ENCODE assay signal across 10 mouse cellular contexts in the genomic region with DNA sequence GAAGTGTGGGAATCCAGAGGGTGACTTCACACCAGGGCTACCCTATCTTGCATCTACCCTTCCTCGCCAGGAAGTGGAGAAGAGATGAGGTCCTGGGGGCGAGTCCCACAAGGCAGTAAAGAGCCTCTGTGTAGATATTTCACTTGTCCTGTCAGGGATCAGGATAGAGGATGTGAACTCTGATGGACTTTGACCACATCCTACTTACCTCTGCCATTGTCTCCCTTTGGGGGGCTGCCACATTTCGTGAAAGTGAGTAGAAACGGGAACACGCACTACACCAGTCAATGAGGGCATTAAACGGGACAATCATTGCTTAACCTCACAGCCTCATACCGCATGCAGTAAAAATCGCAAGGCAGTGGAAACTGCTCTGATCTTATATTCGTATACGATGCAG. TPM values are rescaled to one million over a fixed set of nuclear protein-coding genes. Genes with fewer than 3 reads are reported as not detected.
DNase-seq lines count a peak whose midpoint lies in the region; ATAC-seq lines count a peak whose summit lies in the region.
"Had no signal": no experiment of that assay in that cellular context is flagged by ENCODE, and none has a peak within 500 bp of the region (broad histone marks: within the 10 kb centered on the region; RNA-seq: fewer than 3 reads in every experiment).

No protein-coding gene starts in this region.

- no peaks in the 10 kb centered on the region for H3K36me3 ChIP-seq in heart, embryonic 13.5 days
- no peaks in the 10 kb centered on the region for H3K36me3 ChIP-seq in embryonic facial prominence, embryonic 11.5 days (replicated peaks; ENCODE audit: control insufficient read depth, insufficient read depth, low read depth, low read length)
- H3K36me3 ChIP-seq in hindbrain, embryonic 14.5 days (replicated peaks; ENCODE audit: control insufficient read depth, insufficient read depth): no peaks in the 10 kb centered on the region
- H3K36me3 ChIP-seq in midbrain, embryonic 10.5 days: no peaks in the 10 kb centered on the region

- H3K4me1 ChIP-seq in heart, embryonic 13.5 days: peaks cover 10% of the 10 kb centered on the region
- H3K4me1 ChIP-seq in embryonic facial prominence, embryonic 11.5 days (ENCODE audit: control insufficient read depth, insufficient read depth, low read length): no peaks in the 10 kb centered on the region; the same call in 1 of the 2 replicates
- peaks cover 8% of the 10 kb centered on the region; the same call in 1 of the 2 replicates for H3K4me1 ChIP-seq in hindbrain, embryonic 14.5 days (replicated peaks; ENCODE audit: control insufficient read depth, insufficient read depth, low read length)
- H3K4me1 ChIP-seq in midbrain, embryonic 10.5 days: peaks cover 23% of the 10 kb centered on the region

- peak overlapping the region; percentile 69 for H3K9ac ChIP-seq in heart, embryonic 13.5 days
- 0 out of 2 replicates have a peak overlapping the region, but pooled peaks have one; percentile 25 for H3K9ac ChIP-seq in embryonic facial prominence, embryonic 11.5 days (replicated peaks; ENCODE audit: low read length)
- peak overlapping the region; percentile 45 for H3K9ac ChIP-seq in hindbrain, embryonic 14.5 days

- DNase-seq in heart, adult 18-20 months: no peak
- no peak for DNase-seq in embryonic facial prominence, embryonic 11.5 days (ENCODE audit: low spot score)
- DNase-seq in hindbrain, embryonic 14.5 days (ENCODE audit: low spot score): no peak
- DNase-seq in midbrain, embryonic 10.5 days (ENCODE audit: low spot score): no peak
- DNase-seq in urinary bladder, adult 18-20 months (ENCODE audit: low spot score in 2 of 2): no peak
- DNase-seq in adrenal gland, postnatal 10 days: no peak
- DNase-seq in B cell, adult 2 months: no peak
- DNase-seq: heart, postnatal 10 days; lung, postnatal 36 days had no signal

- WGBS in heart, embryonic 13.5 days: 42% methylated on average over 10 of the region's 10 CpGs
- 35% methylated on average over 10 of the region's 10 CpGs for WGBS in embryonic facial prominence, embryonic 11.5 days
- 31% methylated on average over 10 of the region's 10 CpGs for WGBS in hindbrain, embryonic 14.5 days
- 47% methylated on average over 10 of the region's 10 CpGs for WGBS in midbrain, embryonic 10.5 days

- ATAC-seq in heart, embryonic 13.5 days (ENCODE audit: extremely low read depth, insufficient number of reproducible peaks, low FRiP score, low TSS enrichment): no peak
- ATAC-seq in embryonic facial prominence, embryonic 11.5 days (replicated peaks; ENCODE audit: insufficient number of reproducible peaks, low FRiP score, low TSS enrichment, low read depth): no peak
- peak; percentile 36; the same call in 1 of the 2 replicates for ATAC-seq in hindbrain, embryonic 14.5 days (ENCODE audit: low FRiP score)

- H3K9me3 ChIP-seq in heart, embryonic 13.5 days: no peaks in the 10 kb centered on the region
- H3K9me3 ChIP-seq in embryonic facial prominence, embryonic 11.5 days (replicated peaks; ENCODE audit: control insufficient read depth, low read length): no peaks in the 10 kb centered on the region
- H3K9me3 ChIP-seq in hindbrain, embryonic 14.5 days (ENCODE audit: control insufficient read depth, low read length): no peaks in the 10 kb centered on the region
- H3K9me3 ChIP-seq in midbrain, embryonic 10.5 days (replicated peaks): no peaks in the 10 kb centered on the region

- H3K4me2 ChIP-seq in heart, embryonic 13.5 days: peak overlapping the region; percentile 76
- H3K4me2 ChIP-seq in embryonic facial prominence, embryonic 11.5 days (ENCODE audit: low read depth, low read length): peak overlapping the region; percentile 46
- H3K4me2 ChIP-seq in hindbrain, embryonic 14.5 days (replicated peaks): peak overlapping the region; percentile 63

- H3K27ac ChIP-seq in heart, embryonic 13.5 days (replicated peaks): no peak overlapping the region
- no peak overlapping the region for H3K27ac ChIP-seq in embryonic facial prominence, embryonic 11.5 days (replicated peaks; ENCODE audit: low read depth, low read length)
- H3K27ac ChIP-seq in hindbrain, embryonic 14.5 days: no peak overlapping the region
- H3K27ac ChIP-seq in midbrain, embryonic 10.5 days (replicated peaks): peak overlapping the region; percentile 46; the same call in 1 of the 2 replicates

- peak overlapping the region; percentile 50 for H3K4me3 ChIP-seq in heart, embryonic 13.5 days
- no peak overlapping the region for H3K4me3 ChIP-seq in embryonic facial prominence, embryonic 11.5 days (ENCODE audit: low read depth, low read length)
- peak overlapping the region; percentile 26 for H3K4me3 ChIP-seq in hindbrain, embryonic 14.5 days (replicated peaks; ENCODE audit: low read length)
- H3K4me3 ChIP-seq in midbrain, embryonic 10.5 days: peak overlapping the region; percentile 49

- peaks cover 16% of the 10 kb centered on the region; the same call in 1 of the 2 replicates for H3K27me3 ChIP-seq in heart, embryonic 13.5 days (replicated peaks)
- H3K27me3 ChIP-seq in embryonic facial prominence, embryonic 11.5 days (ENCODE audit: control insufficient read depth, insufficient read depth, low read length): no peaks in the 10 kb centered on the region
- H3K27me3 ChIP-seq in hindbrain, embryonic 14.5 days (ENCODE audit: control insufficient read depth, insufficient read depth, low read length): no peaks in the 10 kb centered on the region
- H3K27me3 ChIP-seq in midbrain, embryonic 10.5 days (ENCODE audit: low read depth, poor library complexity, severe bottlenecking): no peaks in the 10 kb centered on the region

RNA-seq across cellular contexts. Expression of gene Hao2, which starts 48.6 kb away (rescaled TPM):
- polyA plus RNA-seq in heart, embryonic 13.5 days (2015; fragmentation: Nextera tagmentation; extraction: Ambion mirVana): 0.09 and 0.20 TPM in 2 replicates
- total RNA-seq in heart, adult 18-20 months (2021): not detected
- polyA plus RNA-seq in embryonic facial prominence, embryonic 11.5 days (2014; fragmentation: Nextera tagmentation; extraction: Ambion mirVana): not detected in 2 replicates
- polyA plus RNA-seq in hindbrain, embryonic 14.5 days (2014; fragmentation: Nextera tagmentation; extraction: Ambion mirVana): not detected in 2 replicates
- 0.05 TPM in 1 of 2 replicates, not detected in the other for polyA plus RNA-seq in midbrain, embryonic 10.5 days (2016; fragmentation: Nextera tagmentation; extraction: Ambion mirVana)
- total RNA-seq in adrenal gland, postnatal 10 days (2021): 100 to 1,000 TPM; 106 to 158 TPM
- total RNA-seq: heart, postnatal 10 days had no signal
